Mouse (Mus musculus) hindlimb bud, embryonic 11.5 days (tissue): Measurements from ENCODE around the gene Elfn1.

ENCODE experiments used
- DNase-seq: peaks from one replicate; pipeline ENCODE4 v3.0.0-alpha.2; 2012; ENCODE audit warnings: low read depth, low spot score; ENCODE audit errors: extremely low spot score

Gene Elfn1

GRCm38 (mm10) chr5:140018780-140019179, 111.0 kb downstream of the Elfn1 start:
- no peak for DNase-seq

- DNase-seq = no peak
Observed at GRCm38 (mm10) chr5:140019616-140020015, 111.9 kb downstream of the Elfn1 start.

- no peak for DNase-seq
Observed at GRCm38 (mm10) chr5:140021755-140022154, 114.0 kb downstream of the Elfn1 start.

DNA sequence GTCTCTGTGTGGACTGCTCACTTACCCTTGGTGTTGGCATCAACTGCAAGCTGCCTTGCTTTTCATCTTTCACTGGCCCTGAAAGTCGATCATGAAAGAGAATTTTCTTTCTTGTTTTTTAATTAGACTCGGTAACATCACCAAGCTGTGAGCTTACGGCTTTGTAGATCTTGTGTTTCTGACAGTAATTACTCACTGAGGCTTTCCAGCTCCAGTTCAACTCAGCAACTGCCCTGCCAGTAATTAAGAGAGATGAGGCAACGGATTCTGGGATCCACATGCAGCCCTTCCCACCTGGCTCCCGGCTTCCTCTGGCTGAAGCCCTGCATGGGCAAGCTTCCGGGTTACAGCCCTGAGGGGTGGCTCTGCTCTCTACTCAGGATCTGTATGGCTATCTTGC, 115.1 kb downstream of the Elfn1 start:
- no peak for DNase-seq

DNA sequence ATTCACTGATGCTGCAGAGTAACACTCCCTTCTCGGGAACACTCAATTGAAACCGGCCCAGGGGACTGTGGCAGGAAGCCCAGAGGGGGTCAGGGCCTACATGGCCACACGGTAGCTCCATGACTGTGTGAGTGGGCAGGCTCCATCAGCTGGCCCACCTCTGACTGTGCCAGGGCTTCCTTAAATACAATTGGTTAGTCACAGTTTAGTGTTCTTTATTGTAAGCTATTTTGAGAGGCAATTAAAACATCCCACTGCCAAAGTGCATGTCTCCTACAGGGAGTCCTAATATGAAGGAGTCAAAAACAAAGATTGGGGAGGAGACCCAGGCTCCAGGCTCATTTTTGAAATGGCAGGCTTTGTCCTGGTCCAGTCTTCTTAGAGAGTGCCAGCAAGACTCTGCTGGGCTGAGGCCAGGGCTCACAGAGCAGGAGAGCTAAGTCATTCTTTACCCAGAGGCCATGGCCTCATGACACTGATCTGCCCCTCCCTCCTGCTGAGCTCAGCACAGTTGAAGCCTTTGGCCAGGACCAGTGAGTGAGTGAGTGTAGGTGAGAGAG, 116.3 kb downstream of the Elfn1 start:
- no peak for DNase-seq
